Mouse (Mus musculus): ENCODE measurements around the gene Arhgap29. TPM values are rescaled to one million over a fixed set of nuclear protein-coding genes. Genes with fewer than 3 reads are reported as not detected.

Gene Arhgap29
- polyA plus RNA-seq, 1 experiment from 2014 or later = 35.0 TPM

- Histone ChIP-seq H3K4me3 (ENCODE audit: low read depth, low read length) (no peak overlapping the region), H3K36me3 (ENCODE audit: control insufficient read depth, insufficient read depth, low read length) (no peaks in the 10 kb centered on the region), H3K9ac (ENCODE audit: low read length) (no peak overlapping the region), H3K4me2 (ENCODE audit: low read depth, low read length, severe bottlenecking) (no peak overlapping the region), H3K27me3 (ENCODE audit: control insufficient read depth, insufficient read depth, low read length) (peaks cover 47% of the 10 kb centered on the region), H3K9me3 (ENCODE audit: control insufficient read depth, low read length) (no peaks in the 10 kb centered on the region), H3K27ac (ENCODE audit: low read depth, low read length) (no peak overlapping the region), H3K4me1 (replicated peaks; ENCODE audit: control insufficient read depth, insufficient read depth, low read length) (peaks cover 25% of the 10 kb centered on the region)
- DNase-seq (ENCODE audit: low spot score) (no peak), ATAC-seq (replicated peaks; ENCODE audit: low FRiP score) (no peak)
- 51% methylated on average over 6 of the region's 6 CpGs for WGBS
Observed at GRCm38 (mm10) chr3:122049158-122049557, 96.8 kb downstream of the Arhgap29 start.

GRCm38 (mm10) chr3:122058439-122059198 lies 106.3 kb downstream of the Arhgap29 start:
- DNase-seq (ENCODE audit: low spot score) = no peak
- no peaks in the 10 kb centered on the region for H3K4me1 ChIP-seq (replicated peaks; ENCODE audit: control insufficient read depth, insufficient read depth, low read length)
- no peak overlapping the region for H3K9ac ChIP-seq (ENCODE audit: low read length)
- no peak overlapping the region for H3K27ac ChIP-seq (ENCODE audit: low read depth, low read length)
- no peak for ATAC-seq (replicated peaks; ENCODE audit: low FRiP score)
- no peaks in the 10 kb centered on the region for H3K9me3 ChIP-seq (ENCODE audit: control insufficient read depth, low read length)
- no peak overlapping the region for H3K4me2 ChIP-seq (ENCODE audit: low read depth, low read length, severe bottlenecking)
- no peaks in the 10 kb centered on the region for H3K36me3 ChIP-seq (ENCODE audit: control insufficient read depth, insufficient read depth, low read length)
- H3K27me3 ChIP-seq (ENCODE audit: control insufficient read depth, insufficient read depth, low read length) = no peaks in the 10 kb centered on the region
- H3K4me3 ChIP-seq (ENCODE audit: low read depth, low read length) = no peak overlapping the region
- WGBS = 66% methylated on average over 9 of the region's 9 CpGs

GRCm38 (mm10) chr3:122062586-122062985 lies 110.2 kb downstream of the Arhgap29 start:
- 88% methylated on average over 10 of the region's 10 CpGs for WGBS
- H3K27ac ChIP-seq (ENCODE audit: low read depth, low read length) = no peak overlapping the region
- H3K4me3 ChIP-seq (ENCODE audit: low read depth, low read length) = no peak overlapping the region
- H3K4me1 ChIP-seq (replicated peaks; ENCODE audit: control insufficient read depth, insufficient read depth, low read length) = no peaks in the 10 kb centered on the region
- H3K27me3 ChIP-seq (ENCODE audit: control insufficient read depth, insufficient read depth, low read length) = no peaks in the 10 kb centered on the region
- no peaks in the 10 kb centered on the region for H3K9me3 ChIP-seq (ENCODE audit: control insufficient read depth, low read length)
- no peak for DNase-seq (ENCODE audit: low spot score)
- H3K4me2 ChIP-seq (ENCODE audit: low read depth, low read length, severe bottlenecking) = no peak overlapping the region
- H3K9ac ChIP-seq (ENCODE audit: low read length) = no peak overlapping the region
- H3K36me3 ChIP-seq (ENCODE audit: control insufficient read depth, insufficient read depth, low read length) = no peaks in the 10 kb centered on the region
- ATAC-seq (replicated peaks; ENCODE audit: low FRiP score) = no peak

- no peaks in the 10 kb centered on the region for H3K36me3 ChIP-seq (ENCODE audit: control insufficient read depth, insufficient read depth, low read length)
- H3K4me2 ChIP-seq (ENCODE audit: low read depth, low read length, severe bottlenecking) = no peak overlapping the region
- DNase-seq (ENCODE audit: low spot score) = no peak
- no peak overlapping the region for H3K27ac ChIP-seq (ENCODE audit: low read depth, low read length)
- H3K27me3 ChIP-seq (ENCODE audit: control insufficient read depth, insufficient read depth, low read length) = no peaks in the 10 kb centered on the region
- 88% methylated on average over 13 of the region's 13 CpGs for WGBS
- H3K9me3 ChIP-seq (ENCODE audit: control insufficient read depth, low read length) = no peaks in the 10 kb centered on the region
- H3K9ac ChIP-seq (ENCODE audit: low read length) = no peak overlapping the region
- no peak for ATAC-seq (replicated peaks; ENCODE audit: low FRiP score)
- H3K4me1 ChIP-seq (replicated peaks; ENCODE audit: control insufficient read depth, insufficient read depth, low read length) = no peaks in the 10 kb centered on the region
- no peak overlapping the region for H3K4me3 ChIP-seq (ENCODE audit: low read depth, low read length)
Observed at GRCm38 (mm10) chr3:122064556-122065410, 112.4 kb downstream of the Arhgap29 start.

Other genes starting within 250 kb of the Arhgap29 start
- 8.0 and 9.2 TPM in 2 replicates for gene F3, start 229.0 kb upstream of the Arhgap29 start, polyA plus RNA-seq (2014; fragmentation: Nextera tagmentation; extraction: Ambion mirVana)
- 58.1 and 59.0 TPM in 2 replicates for gene Abcd3, start 137.2 kb upstream of the Arhgap29 start, polyA plus RNA-seq (2014; fragmentation: Nextera tagmentation; extraction: Ambion mirVana)
- gene Abca4, start 91.9 kb downstream of the Arhgap29 start, polyA plus RNA-seq (2014; fragmentation: Nextera tagmentation; extraction: Ambion mirVana) = 1.5 and 1.8 TPM in 2 replicates